Mouse (Mus musculus): ENCODE data around the gene Zcchc8. TPM values are rescaled to one million over a fixed set of nuclear protein-coding genes. Genes with fewer than 3 reads are reported as not detected.
"Not testable (repeated sequence)": the region's sequence is repeated elsewhere in the genome, so short reads cannot be mapped to it uniquely, and the experiment has no call there.

Gene Zcchc8
- polyA plus RNA-seq (2015; fragmentation: Nextera tagmentation; extraction: Ambion mirVana), result 62.3 and 62.7 TPM in 2 replicates

DNA sequence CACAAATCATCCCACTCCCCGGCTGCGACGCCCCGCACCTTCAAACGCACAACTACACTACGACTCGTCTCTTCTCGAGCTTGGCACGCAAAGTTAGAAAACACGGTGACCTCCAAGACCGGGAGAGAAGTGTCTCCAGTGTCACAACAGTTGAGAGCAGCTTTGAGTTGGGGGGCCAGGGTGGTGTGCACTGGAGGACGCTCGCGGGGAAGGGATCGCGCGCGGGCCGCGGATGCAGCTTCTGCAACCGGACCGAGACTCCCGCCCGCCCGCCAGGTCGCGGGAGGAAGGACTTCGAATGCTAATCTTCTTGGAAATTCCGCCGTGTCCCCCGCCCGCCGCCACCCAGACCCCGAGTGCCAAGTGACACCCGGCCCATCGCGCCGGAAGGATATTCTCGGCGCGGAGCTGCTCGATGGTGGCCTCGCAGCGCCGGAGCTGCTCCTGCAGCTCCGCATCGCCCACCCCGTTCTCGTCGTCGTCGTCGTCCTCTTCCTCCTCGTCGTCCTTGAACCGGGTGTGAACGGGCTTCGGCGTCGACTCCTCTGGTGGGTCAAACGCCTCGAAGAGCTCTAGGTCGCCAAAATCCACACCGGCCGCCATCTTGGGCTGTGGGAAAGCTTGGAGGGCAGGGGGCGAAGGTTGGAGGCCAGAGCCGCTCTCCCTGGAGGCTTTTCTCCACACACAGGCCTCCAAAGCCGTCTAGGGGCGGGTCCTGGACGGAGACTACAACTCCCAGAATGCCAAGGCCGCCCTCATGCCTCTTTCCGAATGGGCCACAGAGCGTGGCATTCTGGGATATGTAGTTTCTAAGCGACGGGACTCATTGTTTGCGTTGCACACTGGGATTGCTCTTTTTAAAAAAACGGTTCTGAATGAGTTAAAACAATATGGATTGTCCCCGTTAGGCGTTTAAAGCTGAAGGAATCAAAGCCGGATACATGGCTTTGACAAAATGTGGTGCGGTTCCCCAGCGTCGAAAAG is at the start of gene Zcchc8:
Gene Zcchc8, minus strand, starts transcription at position 773 of the 984 bp plus-strand sequence.
- Histone ChIP-seq H3K9ac (peak within 1 kb of the TSS; percentile 70), H3K4me1 (peaks cover 16% of the 10 kb centered on the region)
- WGBS, result under 1% methylated on average over 83 of the region's 83 CpGs

DNA sequence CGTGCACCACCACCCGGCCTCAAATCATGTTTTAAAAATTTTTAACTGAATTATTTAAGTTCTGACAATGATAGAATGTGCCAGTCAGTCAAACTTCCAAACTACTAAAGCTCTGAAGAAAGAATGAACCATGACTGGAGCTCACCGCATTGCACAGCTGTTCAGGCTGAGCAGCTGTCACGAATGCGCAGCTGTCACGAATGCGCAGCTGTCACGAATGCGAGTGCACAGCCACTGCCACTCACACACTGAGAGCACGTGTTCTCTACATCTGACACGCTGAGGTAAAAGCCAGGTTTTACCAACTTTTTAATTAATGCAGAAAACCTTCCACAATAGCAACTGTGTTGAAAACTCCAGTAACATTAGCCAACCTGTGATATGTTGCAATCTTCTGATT is 45.6 kb upstream of the Zcchc8 start:
- not testable (repeated sequence) for H3K4me1 ChIP-seq; H3K4me3 ChIP-seq; H3K4me2 ChIP-seq; H3K27ac ChIP-seq; H3K9me3 ChIP-seq; ATAC-seq (ENCODE audit: insufficient number of reproducible peaks, low FRiP score, low TSS enrichment, low read depth); H3K9ac ChIP-seq; H3K27me3 ChIP-seq
- H3K36me3 ChIP-seq, result peaks cover 60% of the 10 kb centered on the region
- WGBS, result 82% methylated on average over 11 of the region's 11 CpGs

More for the DNA sequence above, at the start of gene Zcchc8:
- ATAC-seq (ENCODE audit: insufficient number of reproducible peaks, low FRiP score, low TSS enrichment, low read depth), result peak; percentile 98
- peak within 1 kb of the TSS; percentile 80 for H3K4me3 ChIP-seq
- peak within 1 kb of the TSS; percentile 89 for H3K27ac ChIP-seq
- H3K9me3 ChIP-seq, result no peaks in the 10 kb centered on the region
- H3K36me3 ChIP-seq, result peaks cover 16% of the 10 kb centered on the region
- no peaks in the 10 kb centered on the region for H3K27me3 ChIP-seq
- peak within 1 kb of the TSS; percentile 55 for H3K4me2 ChIP-seq

GRCm38 (mm10) chr5:123765506-123765905 is 44.6 kb upstream of the Zcchc8 start:
- Histone ChIP-seq H3K4me3 (no peak overlapping the region), H3K36me3 (peaks cover 55% of the 10 kb centered on the region), H3K9ac (no peak overlapping the region), H3K4me1 (no peaks in the 10 kb centered on the region), H3K4me2 (no peak overlapping the region), H3K9me3 (no peaks in the 10 kb centered on the region), H3K27me3 (no peaks in the 10 kb centered on the region), H3K27ac (no peak overlapping the region)
- WGBS, result 92% methylated on average over 11 of the region's 11 CpGs
- no peak for ATAC-seq (ENCODE audit: insufficient number of reproducible peaks, low FRiP score, low TSS enrichment, low read depth)

DNA sequence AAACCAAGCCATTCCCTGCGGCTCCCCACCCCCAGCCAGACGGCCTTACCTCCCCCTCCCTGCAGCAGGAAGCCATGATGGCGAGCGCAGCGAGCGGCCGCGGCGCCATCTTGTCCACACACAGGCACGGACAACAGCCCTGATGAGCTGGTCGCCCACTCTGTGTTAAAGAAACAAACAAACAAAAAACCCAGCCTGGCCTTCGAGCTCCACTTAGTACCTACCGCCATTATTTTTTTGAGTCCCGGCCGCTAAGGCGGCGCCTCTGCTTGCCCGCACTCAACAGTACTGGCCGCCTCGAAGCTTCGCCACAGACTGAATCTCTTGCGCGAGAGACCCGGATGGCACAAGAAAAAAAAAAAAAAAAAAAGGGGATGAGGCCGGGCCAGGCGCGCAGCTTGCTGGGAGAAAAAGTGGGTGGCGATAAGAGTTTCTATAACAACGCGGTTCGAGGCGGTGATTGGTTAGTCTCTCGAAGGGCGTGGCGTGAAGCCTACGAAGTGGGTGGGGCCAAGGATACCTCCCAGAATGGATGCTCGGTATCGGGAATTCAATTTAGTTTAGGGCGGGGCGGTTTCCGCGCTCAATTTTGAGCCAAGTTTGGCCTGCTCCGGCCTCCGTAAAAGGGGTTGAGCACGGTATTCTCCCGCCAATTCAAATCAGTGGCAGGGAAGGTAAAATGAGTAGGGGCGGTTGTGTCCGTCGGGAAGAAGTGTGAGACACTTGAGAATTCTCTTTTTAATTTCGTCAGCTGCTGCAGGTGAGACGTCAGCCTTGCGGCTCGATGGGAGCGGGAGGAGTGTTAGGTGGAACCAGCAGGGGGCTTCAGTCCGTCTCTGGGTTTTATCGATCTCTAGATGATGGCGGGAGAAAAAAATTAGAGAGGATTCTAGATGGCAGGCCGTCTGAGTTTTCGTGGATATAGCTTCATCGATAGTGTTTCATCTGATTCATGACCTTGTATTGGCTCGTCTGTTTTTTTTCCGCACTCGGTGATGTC is 28.5 kb upstream of the Zcchc8 start, which contains the start of the genes Rsrc2 and Kntc1:
Gene Rsrc2, minus strand, starts transcription at position 350 of the 1,000 bp plus-strand sequence.
Gene Kntc1, plus strand, starts transcription at position 652 of the 1,000 bp plus-strand sequence.
- under 1% methylated on average over 56 of the region's 63 CpGs for WGBS
- peak within 1 kb of the TSS; percentile 68 for H3K4me3 ChIP-seq
- peak within 1 kb of the TSS; percentile 72 for H3K4me2 ChIP-seq
- H3K27me3 ChIP-seq, result no peaks in the 10 kb centered on the region
- peak; percentile 100 for ATAC-seq (ENCODE audit: insufficient number of reproducible peaks, low FRiP score, low TSS enrichment, low read depth)
- no peaks in the 10 kb centered on the region for H3K9me3 ChIP-seq
- peak within 1 kb of the TSS; percentile 99 for H3K27ac ChIP-seq
- peaks cover 9% of the 10 kb centered on the region for H3K36me3 ChIP-seq
- peaks cover 29% of the 10 kb centered on the region for H3K4me1 ChIP-seq
- H3K9ac ChIP-seq, result peak within 1 kb of the TSS; percentile 76

DNA sequence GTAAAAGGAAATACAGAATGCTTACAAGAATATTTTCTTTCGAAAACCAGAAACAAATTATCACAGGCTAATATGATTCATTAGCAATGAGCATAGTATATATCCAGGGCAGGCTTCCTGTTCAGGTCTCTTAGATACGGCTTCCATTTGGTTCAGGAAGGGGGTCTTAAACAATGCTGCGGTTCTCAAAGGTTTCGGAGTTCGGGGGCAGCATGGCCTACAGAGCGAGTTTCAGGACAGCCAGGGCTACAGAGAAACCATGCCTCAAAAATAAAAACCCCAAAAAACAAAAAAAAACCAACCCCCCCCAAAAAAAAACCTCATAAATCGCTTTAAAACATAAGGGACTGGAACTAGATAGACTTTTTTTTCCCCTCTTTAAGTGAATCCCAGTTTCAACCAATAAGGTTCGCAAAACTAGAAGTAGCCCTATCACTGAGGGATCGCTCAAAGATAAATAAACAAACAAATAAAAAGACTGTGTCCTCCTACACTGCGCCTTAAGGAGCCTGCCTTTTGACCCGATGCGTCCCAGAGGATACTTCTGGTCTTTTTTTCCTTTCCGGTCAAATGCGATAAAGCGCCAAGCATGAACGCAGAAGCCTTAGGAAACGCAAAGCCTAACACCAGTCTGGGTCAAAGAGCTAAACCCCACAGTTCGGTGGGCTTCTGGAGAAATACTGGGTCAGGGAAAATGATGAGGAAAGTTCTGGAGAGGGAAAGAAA is 27.6 kb upstream of the Zcchc8 start:
- no peaks in the 10 kb centered on the region for H3K9me3 ChIP-seq
- no peaks in the 10 kb centered on the region for H3K27me3 ChIP-seq
- H3K27ac ChIP-seq, result peak overlapping the region; percentile 99
- ATAC-seq (ENCODE audit: insufficient number of reproducible peaks, low FRiP score, low TSS enrichment, low read depth), result no peak
- H3K4me2 ChIP-seq, result peak overlapping the region; percentile 49
- peak overlapping the region; percentile 68 for H3K4me3 ChIP-seq
- peaks cover 17% of the 10 kb centered on the region for H3K36me3 ChIP-seq
- under 1% methylated on average over 18 of the region's 18 CpGs for WGBS
- peaks cover 29% of the 10 kb centered on the region for H3K4me1 ChIP-seq
- H3K9ac ChIP-seq, result peak overlapping the region; percentile 76

DNA sequence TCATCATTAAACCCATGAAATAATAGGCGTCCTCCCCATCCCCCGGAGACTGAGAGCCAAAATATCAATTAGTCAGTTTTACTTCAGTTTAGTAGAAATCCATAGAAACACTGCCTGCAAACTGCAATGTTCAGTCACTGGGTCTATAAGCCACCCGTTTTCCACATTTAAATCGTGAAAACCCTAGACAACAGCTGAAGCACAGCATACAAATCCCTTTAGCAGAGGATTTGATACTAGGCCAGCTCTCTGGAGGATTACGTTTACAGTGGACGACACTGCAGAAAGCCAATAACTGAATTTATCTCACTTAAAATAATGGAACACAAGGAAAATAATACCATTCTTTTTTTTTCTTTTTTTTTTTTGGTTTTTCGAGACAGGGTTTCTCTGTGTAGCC is 26.7 kb upstream of the Zcchc8 start:
- WGBS, result 23% methylated on average over 7 of the region's 7 CpGs
- no peaks in the 10 kb centered on the region for H3K9me3 ChIP-seq
- H3K9ac ChIP-seq, result no peak overlapping the region

DNA sequence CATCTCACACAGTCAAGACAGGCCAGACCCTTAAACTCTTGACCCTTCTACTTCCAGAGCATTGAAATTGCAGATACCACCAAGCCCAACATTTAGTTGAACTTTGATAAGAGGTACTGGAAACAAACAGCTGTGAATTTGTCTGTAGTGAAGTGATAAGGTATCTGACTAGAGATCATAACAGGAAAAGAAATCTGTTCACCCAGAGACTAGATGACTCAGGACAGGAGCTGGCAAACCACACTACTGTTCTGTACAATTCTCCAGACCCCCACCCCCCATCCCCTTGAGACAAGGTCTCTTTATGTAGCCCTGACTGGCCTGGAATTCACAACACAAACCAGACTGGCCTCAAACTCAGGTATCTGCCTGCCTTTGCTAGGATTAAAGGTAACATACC is 25.4 kb upstream of the Zcchc8 start:
- no peak overlapping the region for H3K9ac ChIP-seq

More for the DNA sequence above, 26.7 kb upstream of the Zcchc8 start:
- Histone ChIP-seq H3K27me3 (no peaks in the 10 kb centered on the region), H3K4me3 (peak overlapping the region; percentile 68), H3K4me1 (peaks cover 29% of the 10 kb centered on the region), H3K27ac (no peak overlapping the region), H3K36me3 (peaks cover 21% of the 10 kb centered on the region), H3K4me2 (peak overlapping the region; percentile 49)
- ATAC-seq (ENCODE audit: insufficient number of reproducible peaks, low FRiP score, low TSS enrichment, low read depth), result no peak

GRCm38 (mm10) chr5:123744358-123744757 is 23.5 kb upstream of the Zcchc8 start:
- no peak overlapping the region for H3K4me2 ChIP-seq
- peaks cover 41% of the 10 kb centered on the region for H3K36me3 ChIP-seq
- H3K4me3 ChIP-seq, result no peak overlapping the region
- H3K9me3 ChIP-seq, result no peaks in the 10 kb centered on the region
- H3K27me3 ChIP-seq, result no peaks in the 10 kb centered on the region
- WGBS, result 74% methylated on average over 2 of the region's 2 CpGs
- H3K27ac ChIP-seq, result no peak overlapping the region
- no peak for ATAC-seq (ENCODE audit: insufficient number of reproducible peaks, low FRiP score, low TSS enrichment, low read depth)
- H3K4me1 ChIP-seq, result peaks cover 19% of the 10 kb centered on the region
- no peak overlapping the region for H3K9ac ChIP-seq

More for the DNA sequence above, 25.4 kb upstream of the Zcchc8 start:
- ATAC-seq (ENCODE audit: insufficient number of reproducible peaks, low FRiP score, low TSS enrichment, low read depth), result no peak
- Histone ChIP-seq H3K9me3 (no peaks in the 10 kb centered on the region), H3K4me3 (no peak overlapping the region), H3K27ac (no peak overlapping the region), H3K36me3 (peaks cover 28% of the 10 kb centered on the region), H3K4me2 (peak overlapping the region; percentile 49), H3K27me3 (no peaks in the 10 kb centered on the region), H3K4me1 (peaks cover 29% of the 10 kb centered on the region)

GRCm38 (mm10) chr5:123730981-123731380 is 10.1 kb upstream of the Zcchc8 start:
- no peak overlapping the region for H3K9ac ChIP-seq
- H3K4me1 ChIP-seq, result no peaks in the 10 kb centered on the region
- H3K27me3 ChIP-seq, result no peaks in the 10 kb centered on the region
- no peaks in the 10 kb centered on the region for H3K9me3 ChIP-seq
- H3K27ac ChIP-seq, result no peak overlapping the region
- H3K4me2 ChIP-seq, result no peak overlapping the region
- H3K36me3 ChIP-seq, result peaks cover 72% of the 10 kb centered on the region
- 95% methylated on average over 2 of the region's 2 CpGs for WGBS
- no peak overlapping the region for H3K4me3 ChIP-seq
- no peak for ATAC-seq (ENCODE audit: insufficient number of reproducible peaks, low FRiP score, low TSS enrichment, low read depth)

- H3K36me3 ChIP-seq, result peaks cover 17% of the 10 kb centered on the region
- H3K9me3 ChIP-seq; H3K4me1 ChIP-seq; H3K9ac ChIP-seq; H3K4me3 ChIP-seq; H3K4me2 ChIP-seq; ATAC-seq (ENCODE audit: insufficient number of reproducible peaks, low FRiP score, low TSS enrichment, low read depth); H3K27ac ChIP-seq; H3K27me3 ChIP-seq: not testable (repeated sequence)
- WGBS, result 89% methylated on average over 7 of the region's 7 CpGs
These were observed 2.9 kb upstream of the Zcchc8 start for GRCm38 (mm10) chr5:123723816-123724215.

DNA sequence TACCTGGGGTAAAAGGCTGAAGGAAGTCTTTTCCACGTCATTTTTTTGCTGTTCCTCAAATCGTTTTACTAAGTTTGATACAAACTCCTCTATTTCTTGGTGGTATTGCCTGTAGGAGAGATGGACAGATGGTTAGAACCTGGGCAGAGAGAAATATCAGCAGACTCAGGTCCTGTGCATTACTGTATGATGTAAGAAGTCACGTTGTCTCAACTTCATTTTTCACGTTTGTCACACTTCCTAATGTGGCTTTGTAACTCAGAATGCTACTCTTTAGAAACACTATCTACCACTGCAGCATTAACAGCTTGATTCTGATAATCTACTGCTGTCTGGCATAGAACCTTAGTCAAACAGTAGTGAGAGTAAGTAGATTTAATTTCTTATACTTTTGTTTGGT is 6.3 kb downstream of the Zcchc8 start:
- Histone ChIP-seq H3K4me2 (no peak overlapping the region), H3K9me3 (no peaks in the 10 kb centered on the region), H3K4me3 (no peak overlapping the region), H3K36me3 (peaks cover 71% of the 10 kb centered on the region), H3K4me1 (peaks cover 16% of the 10 kb centered on the region), H3K9ac (no peak overlapping the region), H3K27me3 (no peaks in the 10 kb centered on the region), H3K27ac (no peak overlapping the region)
- 85% methylated on average over 4 of the region's 4 CpGs for WGBS
- no peak for ATAC-seq (ENCODE audit: insufficient number of reproducible peaks, low FRiP score, low TSS enrichment, low read depth)

Measured in limb, embryonic 15.5 days (tissue).